Mouse (Mus musculus) forebrain, postnatal 0 days (tissue): ENCODE data around the gene Klk1b4. TPM values are rescaled to one million over a fixed set of nuclear protein-coding genes. Genes with fewer than 3 reads are reported as not detected.
"Not testable (repeated sequence)": the region's sequence is repeated elsewhere in the genome, so short reads cannot be mapped to it uniquely, and the experiment has no call there.

Source experiments
- ATAC-seq: fragments of 200-750 bp; cut with Nextera tagmentation; 2 replicates; pipeline ENCODE4 v1.8.0; 2017; ENCODE audit warnings: mild to moderate bottlenecking, moderate library complexity
- DNase-seq: peaks from one replicate; pipeline ENCODE4 v3.0.0-alpha.2; 2015
- H3K27ac ChIP-seq: fragments of 300-500 bp; sonication (generic); 2 replicates; pipeline ENCODE4 v1.5.1; 2014; ENCODE audit warnings: low read depth, mild to moderate bottlenecking, antibody characterized with exemption, low read length, moderate library complexity, mixed read lengths
- H3K27me3 ChIP-seq: fragments of 300-500 bp; sonication (generic); 2 replicates; pipeline ENCODE4 v1.6.1; 2014; ENCODE audit warnings: mild to moderate bottlenecking, low read length, mixed read lengths; ENCODE audit not compliant: insufficient read depth
- H3K36me3 ChIP-seq: fragments of 300-500 bp; sonication (generic); 2 replicates; pipeline ENCODE4 v1.6.1; 2014; ENCODE audit warnings: mild to moderate bottlenecking, moderate library complexity; ENCODE audit not compliant: insufficient read depth
- H3K4me1 ChIP-seq: fragments of 300-500 bp; sonication (generic); 2 replicates; pipeline ENCODE4 v1.6.1; 2014; ENCODE audit warnings: antibody characterized with exemption; ENCODE audit not compliant: insufficient read depth
- H3K4me2 ChIP-seq: fragments of 300-500 bp; sonication (generic); 2 replicates; pipeline ENCODE4 v1.6.1; 2014; ENCODE audit warnings: low read depth, mild to moderate bottlenecking, moderate library complexity
- H3K4me3 ChIP-seq: fragments of 300-500 bp; sonication (generic); 2 replicates; pipeline ENCODE4 v1.5.1; 2014; ENCODE audit warnings: low read depth, low read length, mixed read lengths
- H3K9ac ChIP-seq: fragments of 300-500 bp; sonication (generic); 2 replicates; pipeline ENCODE4 v1.6.1; 2014; ENCODE audit warnings: mild to moderate bottlenecking
- H3K9me3 ChIP-seq: fragments of 300-500 bp; sonication (generic); 2 replicates; pipeline ENCODE4 v1.6.1; 2016; ENCODE audit warnings: low read length
- CTCF ChIP-seq: sonication (generic); IDR thresholded peaks from 2 replicates; pipeline ENCODE4 v1.5.1; 2016; ENCODE audit warnings: antibody characterized with exemption, control low read depth, low read depth
- WGBS: fragments of 180-500 bp; shearing (Covaris S2); extraction: QIAGEN DNeasy Blood & Tissue Kit; methylation state at CpG from one replicate; pipeline ENCODE4 v1.1.7; 2014; 5-methylcytosine and 5-hydroxymethylcytosine counted together
- polyA plus RNA-seq: library from polyadenylated mRNA; unstranded; fragments of >200 nt; fragmentation: Nextera tagmentation; extraction: Ambion mirVana; gene quantifications from 2 replicates; pipeline ENCODE4 v1.2.1, GENCODE M21; 2015
- total RNA-seq: library from RNA; depleted of rRNA; stranded (reverse); fragments of >200 nt; gene quantifications from 2 replicates; pipeline ENCODE4 v1.2.3, GENCODE M21; 2014; rRNA removed

Gene Klk1b4
- not detected in 2 replicates for total RNA-seq
- not detected in 2 replicates for polyA plus RNA-seq

- WGBS: 55% methylated on average over 3 of the region's 3 CpGs
- not testable (repeated sequence) for H3K4me1 ChIP-seq, H3K27me3 ChIP-seq, H3K9me3 ChIP-seq, ATAC-seq, H3K27ac ChIP-seq, H3K4me3 ChIP-seq, DNase-seq, H3K9ac ChIP-seq, H3K4me2 ChIP-seq, H3K36me3 ChIP-seq
Measured at GRCm38 (mm10) chr7:44207135-44207534, at the start of gene Klk1b4. Klk1b4 (plus strand) TSS chr7:44207435.

- no peaks in the 10 kb centered on the region for H3K9me3 ChIP-seq
- TF ChIP-seq CTCF: no peak
- H3K36me3 ChIP-seq: no peaks in the 10 kb centered on the region
- H3K4me3 ChIP-seq: no peak overlapping the region
- no peaks in the 10 kb centered on the region for H3K27me3 ChIP-seq
- H3K4me2 ChIP-seq: no peak overlapping the region
- no peaks in the 10 kb centered on the region for H3K4me1 ChIP-seq
- ATAC-seq (no peak), DNase-seq (no peak)
- H3K9ac ChIP-seq: no peak overlapping the region
- WGBS: 21% methylated on average over 9 of the region's 9 CpGs
- no peak overlapping the region for H3K27ac ChIP-seq
Measured at GRCm38 (mm10) chr7:44179299-44180045, 27.8 kb upstream of the Klk1b4 start.

- H3K9ac ChIP-seq, H3K36me3 ChIP-seq, H3K4me3 ChIP-seq, H3K4me1 ChIP-seq, DNase-seq, H3K27ac ChIP-seq, H3K27me3 ChIP-seq, ATAC-seq, H3K4me2 ChIP-seq, H3K9me3 ChIP-seq: not testable (repeated sequence)
- 66% methylated on average over 8 of the region's 8 CpGs for WGBS
Measured at GRCm38 (mm10) chr7:44186516-44186915, 20.7 kb upstream of the Klk1b4 start.

- not testable (repeated sequence) for ATAC-seq, H3K9ac ChIP-seq, H3K4me3 ChIP-seq, H3K36me3 ChIP-seq, H3K4me2 ChIP-seq, H3K27ac ChIP-seq, H3K9me3 ChIP-seq, DNase-seq, H3K4me1 ChIP-seq, H3K27me3 ChIP-seq
Measured at GRCm38 (mm10) chr7:44187936-44188335, 19.3 kb upstream of the Klk1b4 start, which contains the start of gene Klk1b24. Klk1b24 (plus strand) TSS chr7:44188236.

- DNase-seq, ATAC-seq, H3K4me1 ChIP-seq, H3K4me2 ChIP-seq, H3K9ac ChIP-seq, H3K27me3 ChIP-seq, H3K27ac ChIP-seq, H3K36me3 ChIP-seq, H3K9me3 ChIP-seq, H3K4me3 ChIP-seq: not testable (repeated sequence)
- 95% methylated on average over 1 of the region's 1 CpGs for WGBS
Measured at GRCm38 (mm10) chr7:44193466-44193865, 13.8 kb upstream of the Klk1b4 start.

GRCm38 (mm10) chr7:44197891-44198290, 9.3 kb upstream of the Klk1b4 start, which contains the start of gene Klk1b3:
Klk1b3 (plus strand) TSS chr7:44198191.
- Histone ChIP-seq H3K4me1 (no peaks in the 10 kb centered on the region), H3K9me3 (no peaks in the 10 kb centered on the region), H3K9ac (no peak within 1 kb of the TSS), H3K4me3 (no peak within 1 kb of the TSS), H3K4me2 (no peak within 1 kb of the TSS), H3K36me3 (no peaks in the 10 kb centered on the region), H3K27ac (no peak within 1 kb of the TSS), H3K27me3 (no peaks in the 10 kb centered on the region)
- DNase-seq (no peak), ATAC-seq (no peak)
- no peak for TF ChIP-seq CTCF
- WGBS: 71% methylated on average over 3 of the region's 3 CpGs

GRCm38 (mm10) chr7:44208307-44208706, 1.1 kb downstream of the Klk1b4 start:
- no peaks in the 10 kb centered on the region for H3K9me3 ChIP-seq
- H3K4me1 ChIP-seq: no peaks in the 10 kb centered on the region
- ATAC-seq (no peak), DNase-seq (no peak)
- WGBS: 84% methylated on average over 3 of the region's 3 CpGs
- no peak for TF ChIP-seq CTCF
- H3K4me3 ChIP-seq: no peak overlapping the region
- H3K27me3 ChIP-seq: no peaks in the 10 kb centered on the region
- H3K36me3 ChIP-seq: no peaks in the 10 kb centered on the region
- no peak overlapping the region for H3K9ac ChIP-seq
- H3K27ac ChIP-seq: no peak overlapping the region
- no peak overlapping the region for H3K4me2 ChIP-seq
